Mouse (Mus musculus) limb, embryonic 12.5 days (tissue): ENCODE results near the gene Trpm3. TPM values are rescaled to one million over a fixed set of nuclear protein-coding genes. Genes with fewer than 3 reads are reported as not detected.

Experiments
- ATAC-seq: fragments of 200-750 bp; cut with Nextera tagmentation; 2 replicates; pipeline ENCODE4 v1.8.0; 2017; ENCODE audit warnings: low read depth, moderate TSS enrichment; ENCODE audit not compliant: insufficient number of reproducible peaks, insufficient read depth, low FRiP score, low TSS enrichment
- H3K27ac ChIP-seq: fragments of 300-500 bp; sonication (generic); 2 replicates; pipeline ENCODE4 v1.5.1; 2016; ENCODE audit warnings: mild to moderate bottlenecking, moderate library complexity
- H3K27me3 ChIP-seq: fragments of 300-500 bp; sonication (generic); 2 replicates; pipeline ENCODE4 v1.6.1; 2016; ENCODE audit warnings: mild to moderate bottlenecking, moderate library complexity
- H3K36me3 ChIP-seq: fragments of 300-500 bp; sonication (generic); 2 replicates; pipeline ENCODE4 v1.6.1; 2016; ENCODE audit warnings: mild to moderate bottlenecking, moderate library complexity
- H3K4me1 ChIP-seq: fragments of 300-500 bp; sonication (generic); replicated peaks from 2 replicates; pipeline ENCODE4 v1.6.1; 2016
- H3K4me2 ChIP-seq: fragments of 300-500 bp; sonication (generic); 2 replicates; pipeline ENCODE4 v1.6.1; 2016; ENCODE audit warnings: mild to moderate bottlenecking, moderate library complexity
- H3K4me3 ChIP-seq: fragments of 300-500 bp; sonication (generic); replicated peaks from 2 replicates; pipeline ENCODE4 v1.5.1; 2016; ENCODE audit warnings: mild to moderate bottlenecking
- H3K9ac ChIP-seq: fragments of 300-500 bp; sonication (generic); replicated peaks from 2 replicates; pipeline ENCODE4 v1.6.1; 2016; ENCODE audit warnings: mild to moderate bottlenecking, moderate library complexity
- H3K9me3 ChIP-seq: fragments of 300-500 bp; sonication (generic); 2 replicates; pipeline ENCODE4 v1.6.1; 2016; ENCODE audit warnings: mild to moderate bottlenecking, moderate library complexity
- WGBS: fragments of 180-500 bp; shearing (Covaris S2); methylation state at CpG from one replicate; pipeline ENCODE4 v1.1.7; 2016; 5-methylcytosine and 5-hydroxymethylcytosine counted together
- polyA plus RNA-seq: library from polyadenylated mRNA; unstranded; fragments of >200 nt; fragmentation: Nextera tagmentation; extraction: Ambion mirVana; gene quantifications from 2 replicates; pipeline ENCODE4 v1.2.1, GENCODE M21; 2016

The Trpm3 gene
- polyA plus RNA-seq, 1 experiment from 2014 or later, result 6.1 TPM

- Histone ChIP-seq H3K27me3 (no peaks in the 10 kb centered on the region), H3K4me1 (peaks cover 23% of the 10 kb centered on the region), H3K9ac (no peak overlapping the region), H3K9me3 (no peaks in the 10 kb centered on the region), H3K36me3 (no peaks in the 10 kb centered on the region), H3K4me3 (no peak overlapping the region), H3K27ac (no peak overlapping the region), H3K4me2 (no peak overlapping the region)
- 40% methylated on average over 3 of the region's 3 CpGs for WGBS
- no peak for ATAC-seq
Measured at GRCm38 (mm10) chr19:22596715-22597114, 457.9 kb downstream of the Trpm3 start.

GRCm38 (mm10) chr19:22604322-22604721 lies 465.5 kb downstream of the Trpm3 start:
- Histone ChIP-seq H3K27me3 (no peaks in the 10 kb centered on the region), H3K36me3 (no peaks in the 10 kb centered on the region), H3K4me2 (no peak overlapping the region), H3K9me3 (no peaks in the 10 kb centered on the region), H3K9ac (no peak overlapping the region), H3K27ac (no peak overlapping the region), H3K4me3 (no peak overlapping the region), H3K4me1 (no peaks in the 10 kb centered on the region)
- 35% methylated on average over 4 of the region's 4 CpGs for WGBS
- no peak for ATAC-seq

GRCm38 (mm10) chr19:22607985-22608684 lies 469.3 kb downstream of the Trpm3 start:
- ATAC-seq, result no peak
- Histone ChIP-seq H3K27ac (no peak overlapping the region), H3K4me3 (no peak overlapping the region), H3K9ac (no peak overlapping the region), H3K27me3 (no peaks in the 10 kb centered on the region), H3K36me3 (no peaks in the 10 kb centered on the region), H3K9me3 (no peaks in the 10 kb centered on the region), H3K4me1 (no peaks in the 10 kb centered on the region), H3K4me2 (no peak overlapping the region)
- WGBS, result 58% methylated on average over 5 of the region's 5 CpGs

- 72% methylated on average over 2 of the region's 2 CpGs for WGBS
- no peaks in the 10 kb centered on the region for H3K9me3 ChIP-seq
- no peak for ATAC-seq
- H3K27me3 ChIP-seq, result no peaks in the 10 kb centered on the region
- H3K36me3 ChIP-seq, result no peaks in the 10 kb centered on the region
- no peak overlapping the region for H3K27ac ChIP-seq
- H3K4me1 ChIP-seq, result no peaks in the 10 kb centered on the region
- H3K4me2 ChIP-seq, result no peak overlapping the region
- H3K9ac ChIP-seq, result no peak overlapping the region
- H3K4me3 ChIP-seq, result no peak overlapping the region
Measured at GRCm38 (mm10) chr19:22611621-22612020, 472.8 kb downstream of the Trpm3 start.

- H3K27me3 ChIP-seq, result no peaks in the 10 kb centered on the region
- H3K27ac ChIP-seq, result no peak overlapping the region
- no peaks in the 10 kb centered on the region for H3K4me1 ChIP-seq
- no peak for ATAC-seq
- 91% methylated on average over 6 of the region's 6 CpGs for WGBS
- no peak overlapping the region for H3K9ac ChIP-seq
- H3K9me3 ChIP-seq, result 0 out of 2 replicates have a peak, but pooled peaks cover 5% of the 10 kb centered on the region
- no peak overlapping the region for H3K4me2 ChIP-seq
- no peak overlapping the region for H3K4me3 ChIP-seq
- H3K36me3 ChIP-seq, result no peaks in the 10 kb centered on the region
Measured at GRCm38 (mm10) chr19:22615367-22615766, 476.5 kb downstream of the Trpm3 start.

- no peaks in the 10 kb centered on the region for H3K36me3 ChIP-seq
- no peak overlapping the region for H3K9ac ChIP-seq
- no peaks in the 10 kb centered on the region for H3K27me3 ChIP-seq
- no peak overlapping the region for H3K4me3 ChIP-seq
- H3K9me3 ChIP-seq, result no peaks in the 10 kb centered on the region
- no peak overlapping the region for H3K27ac ChIP-seq
- H3K4me2 ChIP-seq, result no peak overlapping the region
- no peak for ATAC-seq
- no peaks in the 10 kb centered on the region for H3K4me1 ChIP-seq
- 84% methylated on average over 3 of the region's 3 CpGs for WGBS
Measured at GRCm38 (mm10) chr19:22624801-22625513, 486.1 kb downstream of the Trpm3 start.

- ATAC-seq, result no peak
- WGBS, result 84% methylated on average over 3 of the region's 3 CpGs
- Histone ChIP-seq H3K9me3 (no peaks in the 10 kb centered on the region), H3K36me3 (no peaks in the 10 kb centered on the region), H3K4me2 (no peak overlapping the region), H3K4me1 (no peaks in the 10 kb centered on the region), H3K9ac (no peak overlapping the region), H3K27ac (no peak overlapping the region), H3K4me3 (no peak overlapping the region), H3K27me3 (no peaks in the 10 kb centered on the region)
Measured at GRCm38 (mm10) chr19:22628878-22629277, 490.0 kb downstream of the Trpm3 start.

- no peaks in the 10 kb centered on the region for H3K36me3 ChIP-seq
- H3K4me2 ChIP-seq, result no peak overlapping the region
- no peak overlapping the region for H3K27ac ChIP-seq
- WGBS, result 55% methylated on average over 6 of the region's 6 CpGs
- no peak overlapping the region for H3K4me3 ChIP-seq
- no peaks in the 10 kb centered on the region; the same call in 1 of the 2 replicates for H3K4me1 ChIP-seq
- no peak overlapping the region for H3K9ac ChIP-seq
- no peak for ATAC-seq
- H3K27me3 ChIP-seq, result no peaks in the 10 kb centered on the region
- H3K9me3 ChIP-seq, result no peaks in the 10 kb centered on the region
Measured at GRCm38 (mm10) chr19:22631316-22631715, 492.5 kb downstream of the Trpm3 start.

GRCm38 (mm10) chr19:22635635-22636034 lies 496.8 kb downstream of the Trpm3 start:
- no peak for ATAC-seq
- H3K4me2 ChIP-seq, result no peak overlapping the region
- WGBS, result 34% methylated on average over 10 of the region's 10 CpGs

GRCm38 (mm10) chr19:22637786-22638185 lies 498.9 kb downstream of the Trpm3 start:
- H3K4me3 ChIP-seq, result no peak overlapping the region
- no peak overlapping the region for H3K27ac ChIP-seq
- ATAC-seq, result no peak
- H3K36me3 ChIP-seq, result no peaks in the 10 kb centered on the region
- no peak overlapping the region for H3K4me2 ChIP-seq
- H3K9me3 ChIP-seq, result no peaks in the 10 kb centered on the region
- no peak overlapping the region for H3K9ac ChIP-seq
- no peaks in the 10 kb centered on the region for H3K27me3 ChIP-seq
- 94% methylated on average over 2 of the region's 2 CpGs for WGBS
- no peaks in the 10 kb centered on the region; the same call in 1 of the 2 replicates for H3K4me1 ChIP-seq

More at GRCm38 (mm10) chr19:22635635-22636034, 496.8 kb downstream of the Trpm3 start:
- H3K4me1 ChIP-seq, result no peaks in the 10 kb centered on the region; the same call in 1 of the 2 replicates
- no peak overlapping the region for H3K4me3 ChIP-seq
- H3K9ac ChIP-seq, result no peak overlapping the region
- H3K27me3 ChIP-seq, result no peaks in the 10 kb centered on the region
- no peaks in the 10 kb centered on the region for H3K9me3 ChIP-seq
- no peak overlapping the region for H3K27ac ChIP-seq
- no peaks in the 10 kb centered on the region for H3K36me3 ChIP-seq

GRCm38 (mm10) chr19:22638394-22638954 lies 499.6 kb downstream of the Trpm3 start:
- H3K4me1 ChIP-seq, result no peaks in the 10 kb centered on the region; the same call in 1 of the 2 replicates
- no peak overlapping the region for H3K4me3 ChIP-seq
- H3K9me3 ChIP-seq, result no peaks in the 10 kb centered on the region
- WGBS, result 82% methylated on average over 3 of the region's 3 CpGs
- no peak overlapping the region for H3K27ac ChIP-seq
- no peak for ATAC-seq
- H3K9ac ChIP-seq, result no peak overlapping the region
- no peak overlapping the region for H3K4me2 ChIP-seq
- H3K27me3 ChIP-seq, result no peaks in the 10 kb centered on the region
- no peaks in the 10 kb centered on the region for H3K36me3 ChIP-seq
